Mouse (Mus musculus) G1E (cell line): Measurements from ENCODE around the gene Entpd5. TPM values are rescaled to one million over a fixed set of nuclear protein-coding genes. Genes with fewer than 3 reads are reported as not detected.
"Not testable (repeated sequence)": the region's sequence is repeated elsewhere in the genome, so short reads cannot be mapped to it uniquely, and the experiment has no call there.

Experiments
- ATAC-seq: 2 replicates; pipeline ENCODE4 v1.8.0; 2016; ENCODE audit warnings: mild to moderate bottlenecking; ENCODE audit not compliant: insufficient number of reproducible peaks, poor library complexity, low FRiP score, severe bottlenecking; ENCODE audit errors: extremely low read depth
- DNase-seq: peaks from one replicate; pipeline ENCODE4 v3.0.0; 2012; ENCODE audit warnings: low spot score
- H3K27me3 ChIP-seq: 2 replicates; pipeline ENCODE4 v1.6.1; 2012; ENCODE audit warnings: mild to moderate bottlenecking, low read length, inconsistent platforms; ENCODE audit not compliant: insufficient read depth
- H3K36me3 ChIP-seq: replicated peaks from 2 replicates; pipeline ENCODE3; 2012; ENCODE audit warnings: mild to moderate bottlenecking, inconsistent platforms
- H3K4me1 ChIP-seq: 2 replicates; pipeline ENCODE4 v1.6.1; 2012; ENCODE audit warnings: low read depth, low read length, inconsistent platforms, mixed read lengths; ENCODE audit not compliant: insufficient read depth
- H3K4me3 ChIP-seq: 2 replicates; pipeline ENCODE4 v1.5.1; 2012; ENCODE audit warnings: low read depth, mild to moderate bottlenecking, inconsistent platforms, low read length, moderate library complexity, mixed read lengths
- H3K9me3 ChIP-seq: replicated peaks from 2 replicates; pipeline ENCODE4 v1.6.1; 2012; ENCODE audit warnings: inconsistent platforms
- CTCF ChIP-seq: IDR thresholded peaks from 2 replicates; pipeline ENCODE4 v1.5.1; 2012; ENCODE audit warnings: low read depth, low read length, inconsistent platforms, mixed read lengths
- GATA1 ChIP-seq: IDR thresholded peaks from 2 replicates; pipeline ENCODE4 v1.6.1; 2012; ENCODE audit warnings: borderline replicate concordance, low read length, inconsistent platforms, mixed read lengths
- GATA2 ChIP-seq: IDR thresholded peaks from 2 replicates; pipeline ENCODE4 v1.6.1; 2012; ENCODE audit warnings: low read depth, low read length, inconsistent platforms, borderline replicate concordance
- POLR2AphosphoS5 ChIP-seq: IDR thresholded peaks from 2 replicates; pipeline ENCODE4 v1.6.1; 2012; ENCODE audit warnings: low read depth, low read length, inconsistent platforms; ENCODE audit not compliant: insufficient replicate concordance
- TAL1 ChIP-seq: conservative IDR thresholded peaks from 2 replicates; pipeline ENCODE4 v1.6.1; 2012; ENCODE audit warnings: low read depth, low read length, inconsistent platforms, mixed read lengths
- polyA plus RNA-seq: library from polyadenylated mRNA; stranded (reverse); fragments of >175 nt; gene quantifications from 2 replicates; pipeline ENCODE4 v1.2.3, GENCODE M21; 2012
- total RNA-seq, 2 experiments: library from RNA; stranded (forward) in 1 of 2; stranded (reverse) in 1 of 2; fragments of 200-1000 nt in 1 of 2; fragments of >200 nt in 1 of 2; fragmentation: Nextera tagmentation in 1 of 2; gene quantifications; 2 replicates each; pipeline ENCODE4 v1.2.3; 2014 to 2017

The Entpd5 gene
- total and polyA plus RNA-seq, 3 experiments = 3.7 to 16.0 (median 15.7) TPM

DNA sequence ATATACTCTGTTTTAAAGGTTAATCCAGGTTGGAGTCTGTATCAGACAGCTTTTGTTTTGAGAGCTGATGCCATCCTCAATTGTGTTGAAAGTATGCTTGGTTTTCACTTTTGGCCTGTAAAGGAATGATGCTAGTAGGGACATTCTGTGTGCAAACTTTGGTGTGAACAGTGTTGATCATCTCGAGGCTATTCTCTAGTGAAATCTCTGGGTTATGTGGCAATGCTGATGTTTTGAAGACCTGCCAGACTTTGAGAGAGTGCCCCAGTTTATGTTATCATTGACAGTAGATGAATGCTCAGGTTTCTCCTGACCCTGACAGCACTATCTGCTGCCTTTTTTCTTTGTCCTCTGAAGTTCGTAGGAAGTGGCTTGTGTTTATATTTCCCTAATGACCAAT is 46.0 kb downstream of the Entpd5 start:
- ATAC-seq = no peak
- Histone ChIP-seq H3K9me3 (no peaks in the 10 kb centered on the region), H3K4me1 (peaks cover 65% of the 10 kb centered on the region), H3K4me3 (peak overlapping the region; percentile 80), H3K36me3 (peaks cover 31% of the 10 kb centered on the region), H3K27me3 (no peaks in the 10 kb centered on the region)
- TF ChIP-seq TAL1 (no peak), GATA2 (no peak), GATA1 (no peak), CTCF (no peak), POLR2AphosphoS5 (no peak)
- no peak for DNase-seq

DNA sequence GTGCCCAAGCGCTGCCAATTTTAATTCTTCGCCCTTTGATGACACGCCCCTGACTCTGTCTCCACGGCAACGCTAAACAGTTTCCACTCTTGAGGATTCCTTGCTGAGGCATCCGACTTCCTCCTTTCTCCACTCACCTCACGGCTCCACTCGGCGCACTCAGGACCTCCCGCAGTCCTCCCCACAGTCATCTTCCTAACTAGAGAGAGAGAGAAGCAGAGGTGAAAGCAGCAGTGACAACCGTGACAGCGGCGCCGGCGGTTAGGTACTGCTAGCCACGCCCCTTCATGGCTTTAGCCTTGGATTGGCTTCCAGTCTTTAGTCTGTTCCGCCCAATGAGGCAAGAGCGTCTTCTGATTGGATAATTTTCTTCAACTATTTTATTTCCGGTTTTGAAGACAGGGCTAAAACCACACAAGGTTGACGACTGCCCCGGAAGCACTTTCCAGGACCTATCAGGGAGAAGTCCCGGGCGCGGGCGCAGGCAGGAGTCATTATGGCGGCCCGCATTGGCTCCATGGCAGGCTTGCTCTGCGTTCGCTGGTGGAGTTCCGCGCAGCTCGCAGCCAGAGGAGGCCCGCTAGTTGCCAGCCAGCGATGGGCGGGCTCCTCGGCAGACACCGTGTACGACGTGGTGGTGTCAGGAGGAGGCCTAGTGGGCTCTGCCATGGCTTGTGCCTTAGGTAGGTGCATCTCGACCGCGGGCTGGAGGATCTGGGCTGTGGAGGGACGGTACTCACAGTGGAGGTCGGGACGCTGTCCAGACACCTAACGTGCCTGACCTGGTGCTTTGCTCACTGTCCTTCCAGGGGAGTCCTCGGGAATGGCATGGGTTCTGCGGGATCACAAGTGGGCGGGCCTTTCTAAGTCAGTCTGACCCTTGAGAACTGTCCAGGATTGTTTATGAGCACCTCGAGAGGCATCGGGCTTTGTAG is 47.0 kb downstream of the Entpd5 start, which contains the start of the genes Coq6 and Fam161b:
Gene Coq6 (plus strand): TSS at position 103 of the 935 bp plus-strand sequence.
Gene Fam161b (minus strand): TSS at position 279 of the 935 bp plus-strand sequence.
- Histone ChIP-seq H3K27me3 (no peaks in the 10 kb centered on the region), H3K36me3 (peaks cover 26% of the 10 kb centered on the region), H3K4me1 (peaks cover 66% of the 10 kb centered on the region), H3K9me3 (no peaks in the 10 kb centered on the region), H3K4me3 (peak within 1 kb of the TSS; percentile 80)
- DNase-seq = peak; percentile 99
- no peak for TF ChIP-seq CTCF
- TF ChIP-seq POLR2AphosphoS5 = peak; percentile 78; the same call in 1 of the 2 replicates
- ATAC-seq = peak; percentile 92

DNA sequence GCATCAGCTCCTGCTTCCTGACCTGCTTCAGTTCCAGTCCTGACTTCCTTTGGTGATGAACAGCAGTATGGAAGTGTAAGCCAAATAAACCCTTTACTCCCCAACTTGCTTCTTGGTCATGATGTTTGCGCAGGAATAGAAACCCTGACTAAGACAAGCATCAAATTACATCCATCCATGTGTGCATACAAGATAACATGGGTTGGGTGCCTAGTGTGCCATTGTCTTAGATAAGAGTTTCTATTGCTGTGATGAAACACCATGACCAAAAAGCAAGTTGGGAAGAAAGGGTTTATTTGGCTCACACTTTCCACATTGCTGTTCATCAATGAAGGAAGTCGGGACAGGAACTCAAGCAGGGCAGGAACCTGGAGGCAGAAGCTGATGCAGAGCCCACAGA is 50.1 kb downstream of the Entpd5 start:
- H3K9me3 ChIP-seq, ATAC-seq, H3K27me3 ChIP-seq, H3K4me3 ChIP-seq, DNase-seq: not testable (repeated sequence)
- Histone ChIP-seq H3K4me1 (peaks cover 47% of the 10 kb centered on the region), H3K36me3 (peaks cover 32% of the 10 kb centered on the region)
- 0 out of 2 replicates have a peak, but pooled peaks have one; percentile 20 for TF ChIP-seq TAL1

DNA sequence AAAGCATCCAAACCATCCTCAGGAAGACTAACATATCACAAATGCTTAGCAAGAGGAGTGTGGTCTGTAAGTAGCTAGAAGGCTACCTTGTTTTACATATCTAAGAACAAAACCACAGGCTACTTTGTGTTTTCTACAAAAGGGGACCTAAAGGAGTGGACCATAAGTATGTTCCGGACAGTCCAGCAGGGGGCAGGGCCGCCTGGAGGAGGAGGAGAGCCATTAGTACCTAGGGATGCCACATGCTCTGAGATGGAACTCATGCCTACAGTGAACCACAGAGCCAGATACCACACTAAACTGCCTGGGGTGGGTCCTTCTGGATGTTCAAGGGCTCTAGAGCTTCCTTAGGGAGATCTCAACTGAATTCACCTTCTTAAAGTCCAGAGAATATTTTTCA is 61.6 kb downstream of the Entpd5 start:
- H3K9me3 ChIP-seq = no peaks in the 10 kb centered on the region
- H3K4me3 ChIP-seq = no peak overlapping the region
- peaks cover 71% of the 10 kb centered on the region for H3K36me3 ChIP-seq
- TF ChIP-seq CTCF = peak; percentile 48; the same call in 1 of the 2 replicates
- no peak for TF ChIP-seq POLR2AphosphoS5
- no peak for TF ChIP-seq GATA2
- no peaks in the 10 kb centered on the region for H3K4me1 ChIP-seq
- ATAC-seq (peak; percentile 73), DNase-seq (peak; percentile 48)
- no peaks in the 10 kb centered on the region for H3K27me3 ChIP-seq

DNA sequence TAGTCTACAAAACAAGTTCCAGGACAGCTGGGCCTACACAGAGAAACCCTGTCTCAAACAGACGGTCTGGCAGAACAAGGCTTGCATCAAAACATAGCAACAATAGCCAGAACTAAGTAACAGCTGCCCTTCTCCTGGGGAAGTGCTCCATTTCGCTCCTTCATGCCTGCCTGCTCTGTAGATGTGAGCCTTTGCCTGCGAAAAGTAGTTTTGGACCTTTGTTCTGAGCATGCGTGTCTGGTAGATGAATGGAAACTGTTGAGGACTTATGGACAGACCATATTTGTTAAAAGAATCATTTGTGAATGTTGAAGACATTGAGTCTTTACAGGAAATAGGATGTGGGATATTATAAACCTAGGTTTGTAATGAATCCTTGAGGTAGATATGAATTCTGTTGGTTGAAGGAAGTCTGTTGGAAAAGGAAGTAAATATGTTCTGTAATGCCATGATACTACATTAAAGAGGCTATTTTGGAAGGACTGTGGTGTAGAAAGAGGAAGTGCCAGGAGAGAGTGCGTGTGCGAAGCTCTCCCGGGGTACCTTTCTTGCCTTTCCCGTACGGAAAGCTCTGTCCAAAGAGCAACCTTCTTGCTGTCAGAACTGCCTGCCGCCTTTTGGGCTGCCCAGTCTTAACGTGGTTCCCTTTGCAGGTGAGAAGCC is 71.7 kb downstream of the Entpd5 start:
- peak; percentile 58 for DNase-seq
- Histone ChIP-seq H3K36me3 (peaks cover 92% of the 10 kb centered on the region), H3K4me1 (peaks cover 15% of the 10 kb centered on the region), H3K27me3 (no peaks in the 10 kb centered on the region), H3K9me3 (no peaks in the 10 kb centered on the region), H3K4me3 (peak overlapping the region; percentile 7; the same call in 1 of the 2 replicates)
- TF ChIP-seq POLR2AphosphoS5 (no peak), GATA2 (no peak), TAL1 (no peak), CTCF (no peak), GATA1 (no peak)
- ATAC-seq = 0 out of 2 replicates have a peak, but pooled peaks have one; percentile 15

DNA sequence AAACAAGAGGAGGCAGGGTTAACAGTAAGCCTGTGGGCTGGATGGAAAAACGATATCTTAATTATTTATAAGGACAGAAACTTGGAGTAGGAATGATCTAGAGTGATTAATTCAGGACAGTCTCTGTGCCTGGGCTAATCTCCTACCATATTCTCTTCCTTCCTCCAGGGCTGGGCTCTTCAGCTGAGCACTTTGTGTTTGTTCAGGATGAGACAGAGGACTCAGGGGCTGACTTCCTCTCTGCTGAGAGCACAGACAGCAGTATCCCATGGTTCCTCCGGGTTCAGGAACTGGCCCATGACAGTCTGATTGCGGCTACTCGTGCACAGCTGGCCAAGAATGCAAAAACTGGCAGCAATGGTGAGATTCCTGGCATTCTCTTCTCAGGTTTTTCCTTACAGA is 81.7 kb downstream of the Entpd5 start:
- ATAC-seq (no peak), DNase-seq (no peak)
- Histone ChIP-seq H3K36me3 (peaks cover 84% of the 10 kb centered on the region), H3K4me1 (peaks cover 6% of the 10 kb centered on the region), H3K4me3 (no peak overlapping the region), H3K9me3 (no peaks in the 10 kb centered on the region), H3K27me3 (no peaks in the 10 kb centered on the region)
- no peak for TF ChIP-seq TAL1
- no peak for TF ChIP-seq GATA1
- TF ChIP-seq GATA2 = no peak
- TF ChIP-seq CTCF = no peak
- no peak for TF ChIP-seq POLR2AphosphoS5

Other genes starting within 250 kb of the Entpd5 start
- 66.7 and 72.7 TPM in 2 replicates for gene Elmsan1, start 190.1 kb downstream of the Entpd5 start, total RNA-seq (2014; fragmentation: Nextera tagmentation)
- 21.0 and 21.4 TPM in 2 replicates for gene Elmsan1, start 190.1 kb downstream of the Entpd5 start, total RNA-seq (2017)
- 125 and 140 TPM in 2 replicates for gene Elmsan1, start 190.1 kb downstream of the Entpd5 start, polyA plus RNA-seq
- gene Ptgr2, start 123.8 kb downstream of the Entpd5 start, total RNA-seq (2014; fragmentation: Nextera tagmentation) = 59.6 and 71.3 TPM in 2 replicates
- 152 and 184 TPM in 2 replicates for gene Ptgr2, start 123.8 kb downstream of the Entpd5 start, total RNA-seq (2017)
- 5.5 and 10.1 TPM in 2 replicates for gene Ptgr2, start 123.8 kb downstream of the Entpd5 start, polyA plus RNA-seq
- 99.2 and 113 TPM in 2 replicates for gene Zfp410, start 92.2 kb downstream of the Entpd5 start, total RNA-seq (2014; fragmentation: Nextera tagmentation)
- 115 and 118 TPM in 2 replicates for gene Zfp410, start 92.2 kb downstream of the Entpd5 start, total RNA-seq (2017)
- 2.9 and 4.0 TPM in 2 replicates for gene Zfp410, start 92.2 kb downstream of the Entpd5 start, polyA plus RNA-seq
- gene Coq6, start 47.4 kb downstream of the Entpd5 start, total RNA-seq (2014; fragmentation: Nextera tagmentation) = 27.5 and 41.3 TPM in 2 replicates
- 20.7 and 29.2 TPM in 2 replicates for gene Coq6, start 47.4 kb downstream of the Entpd5 start, total RNA-seq (2017)
- gene Coq6, start 47.4 kb downstream of the Entpd5 start, polyA plus RNA-seq = 12.7 and 20.7 TPM in 2 replicates
- 2.9 and 3.3 TPM in 2 replicates for gene Fam161b, start 47.2 kb downstream of the Entpd5 start, total RNA-seq (2014; fragmentation: Nextera tagmentation)
- gene Fam161b, start 47.2 kb downstream of the Entpd5 start, total RNA-seq (2017) = 3.5 and 4.3 TPM in 2 replicates
- gene Fam161b, start 47.2 kb downstream of the Entpd5 start, polyA plus RNA-seq = 0.25 and 0.44 TPM in 2 replicates
- 4.1 and 5.5 TPM in 2 replicates for gene Bbof1, start within 50 bp of the Entpd5 start, total RNA-seq (2014; fragmentation: Nextera tagmentation)
- gene Bbof1, start within 50 bp of the Entpd5 start, total RNA-seq (2017) = 4.4 and 6.0 TPM in 2 replicates
- 2.2 and 2.7 TPM in 2 replicates for gene Bbof1, start within 50 bp of the Entpd5 start, polyA plus RNA-seq
- 53.0 and 73.5 TPM in 2 replicates for gene Rnf113a2, start 8.2 kb upstream of the Entpd5 start, total RNA-seq (2014; fragmentation: Nextera tagmentation)
- gene Rnf113a2, start 8.2 kb upstream of the Entpd5 start, total RNA-seq (2017) = 55.6 and 59.1 TPM in 2 replicates
- gene Rnf113a2, start 8.2 kb upstream of the Entpd5 start, polyA plus RNA-seq = 47.9 and 48.1 TPM in 2 replicates
- gene Aldh6a1, start 42.0 kb upstream of the Entpd5 start, total RNA-seq (2014; fragmentation: Nextera tagmentation) = 39.6 and 41.2 TPM in 2 replicates
- gene Aldh6a1, start 42.0 kb upstream of the Entpd5 start, total RNA-seq (2017) = 14.7 and 16.1 TPM in 2 replicates
- 3.5 and 4.6 TPM in 2 replicates for gene Aldh6a1, start 42.0 kb upstream of the Entpd5 start, polyA plus RNA-seq
- gene Lin52, start 42.4 kb upstream of the Entpd5 start, total RNA-seq (2014; fragmentation: Nextera tagmentation) = 21.6 and 25.2 TPM in 2 replicates
- gene Lin52, start 42.4 kb upstream of the Entpd5 start, total RNA-seq (2017) = 30.9 and 38.5 TPM in 2 replicates
- 0.67 and 1.0 TPM in 2 replicates for gene Lin52, start 42.4 kb upstream of the Entpd5 start, polyA plus RNA-seq
- not detected in 2 replicates for gene Vsx2, start 160.7 kb upstream of the Entpd5 start, total RNA-seq (2014; fragmentation: Nextera tagmentation)
- gene Vsx2, start 160.7 kb upstream of the Entpd5 start, total RNA-seq (2017) = 0.05 and 0.06 TPM in 2 replicates
- gene Vsx2, start 160.7 kb upstream of the Entpd5 start, polyA plus RNA-seq = not detected in 2 replicates
- gene Abcd4, start 208.4 kb upstream of the Entpd5 start, total RNA-seq (2014; fragmentation: Nextera tagmentation) = 11.9 and 31.2 TPM in 2 replicates
- gene Abcd4, start 208.4 kb upstream of the Entpd5 start, total RNA-seq (2017) = 8.7 TPM in 2 replicates
- 2.9 and 5.3 TPM in 2 replicates for gene Abcd4, start 208.4 kb upstream of the Entpd5 start, polyA plus RNA-seq
- not detected in 2 replicates for gene Vrtn, start 232.0 kb upstream of the Entpd5 start, total RNA-seq (2014; fragmentation: Nextera tagmentation)
- 0.05 TPM in 1 of 2 replicates, not detected in the other for gene Vrtn, start 232.0 kb upstream of the Entpd5 start, total RNA-seq (2017)
- gene Vrtn, start 232.0 kb upstream of the Entpd5 start, polyA plus RNA-seq = not detected in 2 replicates